Comparison of ENCODE assay signal across 8 mouse cellular contexts in the genomic region with DNA sequence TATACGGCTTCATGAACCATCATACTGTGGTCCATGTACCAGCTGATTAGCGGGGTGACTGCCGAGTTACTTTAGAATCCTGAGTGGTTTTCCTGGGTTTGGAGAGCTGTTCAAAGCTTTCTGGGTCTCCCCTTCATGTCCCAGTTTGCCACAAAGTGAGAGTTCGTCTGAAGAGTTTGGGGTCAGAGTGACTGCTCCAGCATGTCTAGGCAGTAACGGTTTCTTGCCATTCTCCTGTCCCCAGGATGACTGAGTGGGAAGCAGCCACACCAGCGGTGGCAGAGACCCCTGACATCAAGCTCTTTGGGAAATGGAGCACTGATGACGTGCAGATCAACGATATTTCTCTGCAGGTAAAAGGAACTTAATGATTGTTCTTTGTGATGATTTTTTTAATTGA. TPM values are rescaled to one million over a fixed set of nuclear protein-coding genes. Genes with fewer than 3 reads are reported as not detected.
DNase-seq lines count a peak whose midpoint lies in the region; ATAC-seq and TF ChIP-seq lines count a peak whose summit lies in the region.

No protein-coding gene starts in this region.

- H3K36me3 ChIP-seq in embryonic facial prominence, embryonic 12.5 days, result peaks cover 43% of the 10 kb centered on the region
- peaks cover 38% of the 10 kb centered on the region for H3K36me3 ChIP-seq in intestine, embryonic 15.5 days
- H3K36me3 ChIP-seq in neural tube, embryonic 13.5 days, result peaks cover 46% of the 10 kb centered on the region

- ATAC-seq in embryonic facial prominence, embryonic 12.5 days (ENCODE audit: insufficient number of reproducible peaks, insufficient read depth, low FRiP score, low TSS enrichment), result no peak
- no peak for ATAC-seq in intestine, embryonic 15.5 days
- ATAC-seq in neural tube, embryonic 13.5 days (ENCODE audit: low read depth), result no peak

- peaks cover 4% of the 10 kb centered on the region; the same call in 1 of the 2 replicates for H3K4me1 ChIP-seq in lung, adult 2 months (ENCODE audit: control insufficient read depth, insufficient read depth, low read length)
- H3K4me1 ChIP-seq in embryonic facial prominence, embryonic 12.5 days, result peaks cover 17% of the 10 kb centered on the region
- H3K4me1 ChIP-seq in intestine, embryonic 15.5 days (replicated peaks), result peaks cover 18% of the 10 kb centered on the region
- peaks cover 16% of the 10 kb centered on the region for H3K4me1 ChIP-seq in neural tube, embryonic 13.5 days (replicated peaks)

- H3K4me2 ChIP-seq in embryonic facial prominence, embryonic 12.5 days (replicated peaks), result peak overlapping the region; percentile 87
- peak overlapping the region; percentile 73 for H3K4me2 ChIP-seq in intestine, embryonic 15.5 days (replicated peaks)
- peak overlapping the region; percentile 80 for H3K4me2 ChIP-seq in neural tube, embryonic 13.5 days

- no peak for TF ChIP-seq CTCF in lung, adult 2 months (IDR thresholded peaks at IDR 0.05; ENCODE audit: insufficient read depth, low read length)

- H3K4me3 ChIP-seq in lung, adult 2 months (replicated peaks; ENCODE audit: extremely low read depth, low read depth, low read length), result peak overlapping the region; percentile 94
- H3K4me3 ChIP-seq in embryonic facial prominence, embryonic 12.5 days, result peak overlapping the region; percentile 82
- H3K4me3 ChIP-seq in intestine, embryonic 15.5 days (replicated peaks), result peak overlapping the region; percentile 87
- peak overlapping the region; percentile 78 for H3K4me3 ChIP-seq in neural tube, embryonic 13.5 days

- DNase-seq in lung, adult 2 months, result no peak
- no peak for DNase-seq in lung, postnatal 10 days
- DNase-seq in adrenal gland, postnatal 25 days, result no peak
- DNase-seq in cerebellum, postnatal 14 days, result no peak
- DNase-seq in layer of hippocampus, adult 9-10 months (ENCODE audit: low spot score), result no peak

- H3K27me3 ChIP-seq in embryonic facial prominence, embryonic 12.5 days, result peaks cover 20% of the 10 kb centered on the region
- H3K27me3 ChIP-seq in intestine, embryonic 15.5 days (replicated peaks), result no peaks in the 10 kb centered on the region; the same call in 1 of the 2 replicates
- H3K27me3 ChIP-seq in neural tube, embryonic 13.5 days, result peaks cover 31% of the 10 kb centered on the region

- 3% methylated on average over 8 of the region's 8 CpGs for WGBS in lung, adult 2 months
- 3% methylated on average over 8 of the region's 8 CpGs for WGBS in embryonic facial prominence, embryonic 12.5 days
- 3% methylated on average over 8 of the region's 8 CpGs for WGBS in intestine, embryonic 15.5 days
- WGBS in neural tube, embryonic 13.5 days, result 7% methylated on average over 8 of the region's 8 CpGs

- peak overlapping the region; percentile 81 for H3K9ac ChIP-seq in embryonic facial prominence, embryonic 12.5 days
- peak overlapping the region; percentile 83 for H3K9ac ChIP-seq in intestine, embryonic 15.5 days
- H3K9ac ChIP-seq in neural tube, embryonic 13.5 days, result peak overlapping the region; percentile 86

- TF ChIP-seq POLR2A in lung, adult 2 months (IDR thresholded peaks at IDR 0.05; ENCODE audit: borderline replicate concordance, extremely low read depth, low read depth, low read length), result no peak

- 0 out of 2 replicates have a peak overlapping the region, but pooled peaks have one; percentile 18 for H3K27ac ChIP-seq in embryonic facial prominence, embryonic 12.5 days
- no peak overlapping the region for H3K27ac ChIP-seq in intestine, embryonic 15.5 days
- H3K27ac ChIP-seq in neural tube, embryonic 13.5 days (replicated peaks), result no peak overlapping the region

- no peaks in the 10 kb centered on the region for H3K9me3 ChIP-seq in embryonic facial prominence, embryonic 12.5 days
- no peaks in the 10 kb centered on the region for H3K9me3 ChIP-seq in intestine, embryonic 15.5 days
- H3K9me3 ChIP-seq in neural tube, embryonic 13.5 days, result no peaks in the 10 kb centered on the region

RNA-seq across cellular contexts. Expression of gene Rps5, which starts 0.6 kb away (rescaled TPM):
- 1,316 and 1,420 TPM in 2 replicates for polyA plus RNA-seq in lung, adult 2 months (2012; rRNA removed)
- polyA plus RNA-seq in embryonic facial prominence, embryonic 12.5 days (2016; fragmentation: Nextera tagmentation; extraction: Ambion mirVana), result 833 and 862 TPM in 2 replicates
- 1,008 and 1,147 TPM in 2 replicates for polyA plus RNA-seq in intestine, embryonic 15.5 days (2015; fragmentation: Nextera tagmentation; extraction: Ambion mirVana)
- polyA plus RNA-seq in neural tube, embryonic 13.5 days (2015; fragmentation: Nextera tagmentation; extraction: Ambion mirVana), result 606 and 663 TPM in 2 replicates
- 829 and 881 TPM in 2 replicates for total RNA-seq in adrenal gland, postnatal 25 days (2021)

RNA-seq across cellular contexts. Expression of gene Rnf225, which starts 4.5 kb away (rescaled TPM):
- polyA plus RNA-seq in lung, adult 2 months (2012; rRNA removed), result 2.3 and 7.0 TPM in 2 replicates
- polyA plus RNA-seq in embryonic facial prominence, embryonic 12.5 days (2016; fragmentation: Nextera tagmentation; extraction: Ambion mirVana), result 0.95 and 1.0 TPM in 2 replicates
- polyA plus RNA-seq in intestine, embryonic 15.5 days (2015; fragmentation: Nextera tagmentation; extraction: Ambion mirVana), result 0.33 and 0.47 TPM in 2 replicates
- 0.45 and 0.70 TPM in 2 replicates for polyA plus RNA-seq in neural tube, embryonic 13.5 days (2015; fragmentation: Nextera tagmentation; extraction: Ambion mirVana)
- total RNA-seq in adrenal gland, postnatal 25 days (2021), result 0.18 and 0.29 TPM in 2 replicates

RNA-seq across cellular contexts. Expression of gene Zscan22, which starts 25.1 kb away (rescaled TPM):
- polyA plus RNA-seq in lung, adult 2 months (2012; rRNA removed), result 8.4 and 8.5 TPM in 2 replicates
- polyA plus RNA-seq in embryonic facial prominence, embryonic 12.5 days (2016; fragmentation: Nextera tagmentation; extraction: Ambion mirVana), result 16.8 and 18.2 TPM in 2 replicates
- polyA plus RNA-seq in intestine, embryonic 15.5 days (2015; fragmentation: Nextera tagmentation; extraction: Ambion mirVana), result 12.2 and 12.7 TPM in 2 replicates
- polyA plus RNA-seq in neural tube, embryonic 13.5 days (2015; fragmentation: Nextera tagmentation; extraction: Ambion mirVana), result 12.6 and 14.0 TPM in 2 replicates
- total RNA-seq in adrenal gland, postnatal 25 days (2021), result 13.6 and 17.5 TPM in 2 replicates

RNA-seq across cellular contexts. Expression of gene Zfp128, which starts 41.8 kb away (rescaled TPM):
- polyA plus RNA-seq in lung, adult 2 months (2012; rRNA removed), result 0.74 and 1.2 TPM in 2 replicates
- polyA plus RNA-seq in embryonic facial prominence, embryonic 12.5 days (2016; fragmentation: Nextera tagmentation; extraction: Ambion mirVana), result 5.4 and 5.9 TPM in 2 replicates
- 3.1 and 3.3 TPM in 2 replicates for polyA plus RNA-seq in intestine, embryonic 15.5 days (2015; fragmentation: Nextera tagmentation; extraction: Ambion mirVana)
- polyA plus RNA-seq in neural tube, embryonic 13.5 days (2015; fragmentation: Nextera tagmentation; extraction: Ambion mirVana), result 7.6 and 8.8 TPM in 2 replicates
- 3.6 and 3.7 TPM in 2 replicates for total RNA-seq in adrenal gland, postnatal 25 days (2021)

RNA-seq across cellular contexts. Expression of gene Zfp324, which starts 42.9 kb away (rescaled TPM):
- 6.1 and 6.8 TPM in 2 replicates for polyA plus RNA-seq in lung, adult 2 months (2012; rRNA removed)
- polyA plus RNA-seq in embryonic facial prominence, embryonic 12.5 days (2016; fragmentation: Nextera tagmentation; extraction: Ambion mirVana), result 13.9 and 14.4 TPM in 2 replicates
- 8.3 and 8.6 TPM in 2 replicates for polyA plus RNA-seq in intestine, embryonic 15.5 days (2015; fragmentation: Nextera tagmentation; extraction: Ambion mirVana)
- 11.8 and 14.3 TPM in 2 replicates for polyA plus RNA-seq in neural tube, embryonic 13.5 days (2015; fragmentation: Nextera tagmentation; extraction: Ambion mirVana)
- total RNA-seq in adrenal gland, postnatal 25 days (2021), result 12.8 and 13.1 TPM in 2 replicates
